Mouse (Mus musculus) embryonic facial prominence, embryonic 12.5 days (tissue): ENCODE measurements around the gene Tinagl1. TPM values are rescaled to one million over a fixed set of nuclear protein-coding genes. Genes with fewer than 3 reads are reported as not detected.

ENCODE experiments used
- ATAC-seq: fragments of 200-750 bp; cut with Nextera tagmentation; 2 replicates; pipeline ENCODE4 v1.8.0; 2017; ENCODE audit not compliant: insufficient number of reproducible peaks, insufficient read depth, low FRiP score, low TSS enrichment
- H3K27ac ChIP-seq: fragments of 300-500 bp; sonication (generic); 2 replicates; pipeline ENCODE4 v1.5.1; 2016; ENCODE audit warnings: mild to moderate bottlenecking
- H3K27me3 ChIP-seq: fragments of 300-500 bp; sonication (generic); 2 replicates; pipeline ENCODE4 v1.6.1; 2016; ENCODE audit warnings: mild to moderate bottlenecking, moderate library complexity
- H3K36me3 ChIP-seq: fragments of 300-500 bp; sonication (generic); 2 replicates; pipeline ENCODE4 v1.6.1; 2016; ENCODE audit warnings: mild to moderate bottlenecking
- H3K4me1 ChIP-seq: fragments of 300-500 bp; sonication (generic); 2 replicates; pipeline ENCODE4 v1.6.1; 2016
- H3K4me2 ChIP-seq: fragments of 300-500 bp; sonication (generic); replicated peaks from 2 replicates; pipeline ENCODE4 v1.6.1; 2016; ENCODE audit warnings: mild to moderate bottlenecking, moderate library complexity
- H3K4me3 ChIP-seq: fragments of 300-500 bp; sonication (generic); 2 replicates; pipeline ENCODE4 v1.5.1; 2016; ENCODE audit warnings: mild to moderate bottlenecking
- H3K9ac ChIP-seq: fragments of 300-500 bp; sonication (generic); 2 replicates; pipeline ENCODE4 v1.6.1; 2016; ENCODE audit warnings: mild to moderate bottlenecking, moderate library complexity
- H3K9me3 ChIP-seq: fragments of 300-500 bp; sonication (generic); 2 replicates; pipeline ENCODE4 v1.6.1; 2016; ENCODE audit warnings: mild to moderate bottlenecking, moderate library complexity
- WGBS: fragments of 180-500 bp; shearing (Covaris S2); methylation state at CpG from one replicate; pipeline ENCODE4 v1.1.7; 2016; 5-methylcytosine and 5-hydroxymethylcytosine counted together
- polyA plus RNA-seq: library from polyadenylated mRNA; unstranded; fragments of >200 nt; fragmentation: Nextera tagmentation; extraction: Ambion mirVana; gene quantifications from 2 replicates; pipeline ENCODE4 v1.2.1, GENCODE M21; 2016

The Tinagl1 gene
- polyA plus RNA-seq, 1 experiment from 2014 or later: 12.9 TPM

- 74% methylated on average over 5 of the region's 5 CpGs for WGBS
- ATAC-seq: no peak
- H3K27ac ChIP-seq: no peak overlapping the region
- no peak overlapping the region for H3K9ac ChIP-seq
- H3K4me3 ChIP-seq: no peak overlapping the region
- H3K4me1 ChIP-seq: peaks cover 36% of the 10 kb centered on the region
- H3K4me2 ChIP-seq: no peak overlapping the region
- H3K36me3 ChIP-seq: no peaks in the 10 kb centered on the region
- no peaks in the 10 kb centered on the region for H3K9me3 ChIP-seq
- peaks cover 31% of the 10 kb centered on the region for H3K27me3 ChIP-seq
Observed at GRCm38 (mm10) chr4:130176156-130176720, 1.3 kb upstream of the Tinagl1 start.

- Histone ChIP-seq H3K27me3 (peaks cover 31% of the 10 kb centered on the region), H3K4me1 (peaks cover 36% of the 10 kb centered on the region)
- WGBS: 2% methylated on average over 25 of the region's 25 CpGs
Observed at GRCm38 (mm10) chr4:130174335-130175031, 439 bp downstream of the Tinagl1 start.

GRCm38 (mm10) chr4:130173911-130174311 is 1.0 kb downstream of the Tinagl1 start:
- WGBS: 33% methylated on average over 19 of the region's 19 CpGs
- peak overlapping the region; percentile 49 for H3K4me2 ChIP-seq
- H3K36me3 ChIP-seq: no peaks in the 10 kb centered on the region
- peaks cover 36% of the 10 kb centered on the region for H3K4me1 ChIP-seq
- no peaks in the 10 kb centered on the region for H3K9me3 ChIP-seq
- no peak overlapping the region for H3K27ac ChIP-seq
- H3K4me3 ChIP-seq: no peak overlapping the region
- H3K9ac ChIP-seq: no peak overlapping the region
- no peak for ATAC-seq
- H3K27me3 ChIP-seq: peaks cover 31% of the 10 kb centered on the region

More at GRCm38 (mm10) chr4:130174335-130175031, 439 bp downstream of the Tinagl1 start:
- Histone ChIP-seq H3K9me3 (no peaks in the 10 kb centered on the region), H3K27ac (no peak overlapping the region), H3K4me2 (peak overlapping the region; percentile 49), H3K9ac (peak overlapping the region; percentile 3; the same call in 1 of the 2 replicates), H3K4me3 (peak overlapping the region; percentile 22), H3K36me3 (no peaks in the 10 kb centered on the region)
- peak; percentile 44; the same call in 1 of the 2 replicates for ATAC-seq

- 65% methylated on average over 11 of the region's 11 CpGs for WGBS
- H3K27me3 ChIP-seq: peaks cover 31% of the 10 kb centered on the region
- peak overlapping the region; percentile 49; the same call in 1 of the 2 replicates for H3K4me2 ChIP-seq
- H3K36me3 ChIP-seq: no peaks in the 10 kb centered on the region
- H3K27ac ChIP-seq: no peak overlapping the region
- no peak for ATAC-seq
- no peak overlapping the region for H3K4me3 ChIP-seq
- no peaks in the 10 kb centered on the region for H3K9me3 ChIP-seq
- H3K4me1 ChIP-seq: peaks cover 42% of the 10 kb centered on the region
- H3K9ac ChIP-seq: no peak overlapping the region
Observed at GRCm38 (mm10) chr4:130173060-130173822, 1.7 kb downstream of the Tinagl1 start.

GRCm38 (mm10) chr4:130171951-130172765 is 2.8 kb downstream of the Tinagl1 start:
- no peak for ATAC-seq
- H3K27me3 ChIP-seq: peaks cover 31% of the 10 kb centered on the region
- H3K9me3 ChIP-seq: no peaks in the 10 kb centered on the region
- 0 out of 2 replicates have a peak overlapping the region, but pooled peaks have one; percentile 12 for H3K27ac ChIP-seq
- no peak overlapping the region for H3K4me3 ChIP-seq
- H3K9ac ChIP-seq: no peak overlapping the region
- H3K4me2 ChIP-seq: 0 out of 2 replicates have a peak overlapping the region, but pooled peaks have one; percentile 2
- H3K36me3 ChIP-seq: no peaks in the 10 kb centered on the region
- 46% methylated on average over 11 of the region's 11 CpGs for WGBS
- H3K4me1 ChIP-seq: peaks cover 50% of the 10 kb centered on the region

- H3K27me3 ChIP-seq: peaks cover 26% of the 10 kb centered on the region
- WGBS: 89% methylated on average over 4 of the region's 4 CpGs
Observed at GRCm38 (mm10) chr4:130170362-130170761, 4.6 kb downstream of the Tinagl1 start.

GRCm38 (mm10) chr4:130169411-130169971 is 5.4 kb downstream of the Tinagl1 start:
- WGBS: 75% methylated on average over 16 of the region's 16 CpGs

More at GRCm38 (mm10) chr4:130170362-130170761, 4.6 kb downstream of the Tinagl1 start:
- no peaks in the 10 kb centered on the region for H3K36me3 ChIP-seq
- no peak overlapping the region for H3K4me3 ChIP-seq
- H3K27ac ChIP-seq: no peak overlapping the region
- H3K9ac ChIP-seq: no peak overlapping the region
- H3K4me1 ChIP-seq: peaks cover 56% of the 10 kb centered on the region
- no peak overlapping the region for H3K4me2 ChIP-seq
- ATAC-seq: no peak
- no peaks in the 10 kb centered on the region for H3K9me3 ChIP-seq

GRCm38 (mm10) chr4:130168280-130169183 is 6.4 kb downstream of the Tinagl1 start:
- Histone ChIP-seq H3K4me1 (peaks cover 45% of the 10 kb centered on the region), H3K9me3 (no peaks in the 10 kb centered on the region), H3K9ac (no peak overlapping the region), H3K27me3 (peaks cover 21% of the 10 kb centered on the region), H3K4me3 (no peak overlapping the region), H3K36me3 (no peaks in the 10 kb centered on the region), H3K27ac (no peak overlapping the region), H3K4me2 (no peak overlapping the region)
- WGBS: 40% methylated on average over 16 of the region's 16 CpGs
- no peak for ATAC-seq

More at GRCm38 (mm10) chr4:130169411-130169971, 5.4 kb downstream of the Tinagl1 start:
- H3K27me3 ChIP-seq: peaks cover 21% of the 10 kb centered on the region
- H3K36me3 ChIP-seq: no peaks in the 10 kb centered on the region
- no peak for ATAC-seq
- H3K27ac ChIP-seq: no peak overlapping the region
- peaks cover 48% of the 10 kb centered on the region for H3K4me1 ChIP-seq
- H3K4me3 ChIP-seq: no peak overlapping the region
- H3K9me3 ChIP-seq: no peaks in the 10 kb centered on the region
- no peak overlapping the region for H3K4me2 ChIP-seq
- no peak overlapping the region for H3K9ac ChIP-seq

- Histone ChIP-seq H3K4me3 (no peak overlapping the region), H3K4me2 (peak overlapping the region; percentile 21), H3K9ac (no peak overlapping the region), H3K36me3 (no peaks in the 10 kb centered on the region), H3K9me3 (no peaks in the 10 kb centered on the region), H3K27ac (no peak overlapping the region), H3K27me3 (peaks cover 20% of the 10 kb centered on the region), H3K4me1 (peaks cover 50% of the 10 kb centered on the region)
- no peak for ATAC-seq
- WGBS: 41% methylated on average over 9 of the region's 9 CpGs
Observed at GRCm38 (mm10) chr4:130167814-130168213, 7.1 kb downstream of the Tinagl1 start.

- Histone ChIP-seq H3K36me3 (no peaks in the 10 kb centered on the region), H3K9me3 (no peaks in the 10 kb centered on the region), H3K4me3 (no peak overlapping the region), H3K27me3 (peaks cover 22% of the 10 kb centered on the region), H3K4me1 (peaks cover 48% of the 10 kb centered on the region), H3K9ac (no peak overlapping the region), H3K27ac (no peak overlapping the region), H3K4me2 (peak overlapping the region; percentile 21)
- 60% methylated on average over 22 of the region's 22 CpGs for WGBS
- no peak for ATAC-seq
Observed at GRCm38 (mm10) chr4:130167321-130167720, 7.6 kb downstream of the Tinagl1 start.
